Mouse (Mus musculus) layer of hippocampus, postnatal 36 days (tissue): ENCODE measurements at regions not wholly inside any gene's neighbourhood (a gene's known extent, or its start where the extent isn't known, plus 50 kb on each side); places are given as distances from the start of the nearest gene placed in this dataset.

Source experiments
- DNase-seq, 2 experiments: peaks; one replicate each; pipeline ENCODE4 v3.0.0; 2022

DNA sequence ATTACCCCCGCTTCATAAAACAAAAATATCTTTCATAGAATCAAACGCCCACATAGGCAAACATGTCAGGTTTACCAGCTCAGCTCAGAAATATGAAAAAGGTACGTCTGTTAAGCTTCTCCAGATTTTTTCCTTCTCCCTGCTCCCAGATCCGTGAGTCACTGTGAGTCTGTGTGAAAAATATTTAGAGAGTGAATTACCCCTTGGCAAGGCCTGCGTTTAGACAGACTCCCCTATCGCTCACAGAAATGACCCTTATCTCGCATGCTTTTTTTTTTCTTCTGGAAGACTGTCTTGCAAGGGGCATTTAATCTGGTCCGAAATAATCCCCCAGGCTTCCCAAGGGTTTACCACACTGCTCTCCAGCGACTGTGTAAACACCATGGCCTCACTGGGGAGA, 102.4 kb upstream of the Fn1 start:
- no peak for DNase-seq

DNA sequence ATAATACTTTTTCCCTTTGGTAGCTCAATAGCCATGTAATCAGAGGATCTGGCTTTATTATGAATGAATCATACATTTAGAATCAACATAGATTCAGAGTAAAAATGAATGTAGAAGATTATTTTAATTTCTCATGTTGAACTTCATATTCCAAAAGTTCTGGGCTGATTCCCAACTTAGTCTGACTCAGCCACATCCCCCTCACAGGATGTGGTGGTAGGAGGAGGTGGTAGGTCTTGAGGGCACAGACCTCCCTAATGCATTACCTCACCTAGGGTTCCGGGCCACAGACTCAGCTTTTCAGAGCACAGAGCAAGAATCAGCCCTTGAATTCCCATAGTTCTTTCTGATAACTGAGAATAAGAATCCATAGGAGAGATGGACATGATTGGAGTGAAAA, 99.4 kb upstream of the Fn1 start:
- DNase-seq: no peak

DNA sequence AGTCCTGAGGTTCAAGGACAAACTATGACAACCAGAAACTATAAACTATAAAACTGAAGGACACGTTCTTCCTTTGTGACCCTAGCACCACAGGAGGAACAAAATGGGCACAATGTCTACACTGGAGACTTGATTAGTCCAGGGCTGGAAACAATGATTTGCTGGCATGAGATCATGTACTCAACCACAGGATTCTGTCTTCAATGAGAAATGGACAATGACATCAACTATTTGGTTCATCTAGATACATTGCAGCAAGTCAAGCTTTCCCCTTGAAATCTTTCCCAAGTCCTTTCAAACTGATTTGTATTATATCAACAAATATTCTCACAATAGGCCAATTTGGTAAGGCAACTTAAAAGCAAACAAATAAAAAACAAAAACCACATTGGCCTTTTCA, 98.6 kb upstream of the Fn1 start:
- no peak for DNase-seq

DNA sequence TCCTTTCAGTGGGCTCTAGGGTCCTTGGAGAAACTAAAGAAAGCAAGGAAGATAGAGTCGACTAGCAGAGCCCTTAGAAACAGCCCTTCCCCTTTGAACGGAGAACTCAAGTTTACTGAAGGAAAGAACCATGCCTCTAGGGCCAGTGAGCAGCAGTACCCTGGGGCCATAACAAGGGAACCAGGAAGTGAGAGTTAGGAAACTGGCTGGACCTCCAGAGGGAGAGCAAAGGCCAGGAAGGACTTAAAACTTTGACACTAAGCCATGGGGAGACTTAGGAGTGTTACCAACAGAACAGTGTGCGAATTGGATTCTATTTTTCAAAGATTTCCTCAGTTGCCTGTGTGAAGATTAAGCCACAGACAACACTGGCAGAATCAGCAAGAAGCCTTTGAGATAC, 82.6 kb upstream of the Fn1 start:
- no peak for DNase-seq

DNA sequence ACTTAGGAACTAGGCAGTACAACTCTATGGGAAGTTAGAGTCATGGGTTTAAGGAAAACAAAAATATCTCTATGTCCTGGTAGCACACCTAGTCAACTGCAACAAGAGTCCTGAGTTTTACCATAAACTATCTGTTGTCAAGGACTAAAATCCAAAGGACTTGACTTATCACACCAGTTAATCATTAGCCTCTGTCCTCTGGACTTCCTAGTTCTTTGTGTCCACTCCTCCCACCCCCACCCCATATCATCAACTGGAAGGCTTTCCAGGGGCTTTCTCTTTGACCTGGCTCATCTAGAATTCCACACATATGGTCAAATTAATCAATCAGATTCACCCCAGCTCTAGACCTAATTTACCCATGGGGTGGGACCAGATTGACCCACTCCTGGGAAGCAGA, 78.6 kb upstream of the Fn1 start:
- DNase-seq: no peak

DNA sequence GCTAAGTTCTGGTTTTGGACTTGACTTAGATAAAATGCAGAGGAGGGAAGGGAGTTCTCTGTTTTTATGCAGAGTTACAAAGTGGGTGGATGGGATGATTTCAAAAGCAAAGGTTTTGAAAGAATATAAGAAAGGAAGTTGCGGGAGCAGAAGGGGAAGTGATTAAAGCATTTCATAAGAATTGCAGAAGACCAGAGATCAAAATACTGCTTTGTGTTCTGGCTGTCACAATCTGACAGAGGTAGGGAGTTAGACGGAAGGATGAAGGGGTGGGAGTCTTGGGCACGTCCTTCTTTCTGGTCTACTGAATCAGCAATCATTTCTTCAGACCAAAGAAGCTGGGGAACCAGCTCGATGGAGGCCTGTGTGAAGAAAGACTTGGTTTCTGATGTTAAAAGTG, 78.0 kb upstream of the Fn1 start:
- no peak for DNase-seq

DNA sequence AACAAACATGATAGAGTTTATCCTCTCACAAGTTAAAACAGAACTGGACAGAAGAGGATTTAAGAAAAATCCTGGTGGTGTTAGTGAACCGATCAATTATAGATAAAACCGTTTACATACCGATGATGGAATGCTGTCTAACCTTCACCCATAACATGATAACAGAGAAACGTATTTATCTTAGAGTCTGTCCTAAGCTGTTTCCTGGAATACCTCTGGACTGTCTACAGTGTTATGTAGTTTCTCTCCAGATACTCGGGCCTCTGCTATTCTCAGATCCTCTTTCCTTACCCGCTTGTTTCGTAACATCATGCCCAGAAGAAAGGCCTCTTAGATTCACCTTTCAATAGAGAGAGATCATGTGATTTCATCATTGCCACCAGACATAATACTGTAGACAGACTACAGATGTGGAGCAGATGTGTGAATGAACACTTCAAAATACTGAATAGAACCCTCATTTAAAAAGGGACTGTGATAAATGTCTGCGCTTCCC, 75.9 kb upstream of the Fn1 start:
- DNase-seq: no peak

DNA sequence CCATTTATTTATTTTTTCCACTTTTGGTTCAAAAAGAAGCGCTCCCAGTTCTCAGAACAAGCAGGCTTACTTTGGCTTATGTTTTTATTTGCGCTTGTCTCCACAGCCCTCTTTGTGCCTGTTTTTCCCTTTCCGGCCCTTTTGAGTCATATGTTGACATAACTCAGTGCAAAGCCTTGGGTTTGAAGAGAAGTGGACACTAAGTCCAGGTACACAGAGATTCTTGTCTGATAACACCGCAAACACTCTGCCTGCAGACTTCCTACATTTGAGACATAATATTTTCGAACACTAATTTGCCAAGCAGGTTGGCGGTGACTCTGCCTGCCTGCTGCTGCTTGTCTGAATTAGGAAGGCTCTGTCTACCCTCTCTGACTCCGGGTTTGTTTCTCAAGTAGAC, 70.8 kb upstream of the Fn1 start:
- no peak for DNase-seq

DNA sequence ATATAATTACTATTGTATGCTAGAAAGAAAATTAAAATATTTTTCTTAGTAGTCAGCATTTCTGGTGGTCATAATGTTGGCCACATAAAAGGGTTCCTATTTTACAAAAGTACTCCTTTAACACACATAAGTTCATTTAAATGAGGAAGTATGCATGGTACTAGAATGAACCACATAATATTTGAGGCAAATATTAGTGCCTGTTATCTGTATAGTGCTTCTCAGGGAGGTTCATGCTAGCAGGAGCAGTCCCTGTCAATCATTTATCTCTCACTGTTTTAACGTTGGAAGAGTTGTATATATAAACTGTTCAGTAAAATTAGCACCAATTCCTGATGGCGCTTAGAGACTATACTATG, 70.0 kb upstream of the Fn1 start:
- DNase-seq: no peak

DNA sequence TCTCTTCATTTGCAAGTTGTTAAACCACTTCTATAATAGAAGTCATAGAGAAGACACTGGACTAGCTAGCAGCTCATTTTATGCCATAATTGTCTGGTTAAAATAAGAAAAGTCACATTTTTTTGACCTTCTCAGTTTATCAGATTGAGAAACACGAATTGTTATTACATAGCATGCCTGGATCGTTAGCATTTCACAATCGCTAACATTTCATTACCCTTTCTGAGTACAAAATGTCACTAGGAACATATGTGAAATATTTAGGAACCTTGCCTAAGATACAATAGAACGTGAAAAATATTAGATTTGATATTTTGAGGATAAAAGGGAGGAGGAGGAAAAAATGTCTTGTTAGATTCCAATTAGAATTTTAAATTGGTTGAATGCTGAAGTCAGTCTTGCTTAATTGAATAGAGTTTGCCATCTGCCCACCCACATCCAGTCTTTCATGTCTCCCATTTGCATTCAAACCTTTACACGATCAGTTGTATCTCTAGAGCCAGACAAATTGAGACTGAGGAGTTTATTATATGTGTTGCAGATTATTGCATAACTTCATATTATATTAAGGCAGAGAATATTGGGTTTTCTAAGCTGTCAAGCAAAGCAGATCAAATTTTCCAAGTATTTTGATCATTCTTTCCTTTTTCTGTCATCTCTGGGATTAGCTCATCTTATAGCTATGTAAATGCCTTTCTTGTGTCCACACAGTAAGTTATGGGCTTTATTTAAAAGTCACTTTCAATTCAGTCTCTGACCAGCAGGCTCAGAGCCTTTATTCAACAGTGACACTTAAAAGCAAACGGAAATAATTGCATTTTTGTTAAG, 69.4 kb upstream of the Fn1 start:
- no peak for DNase-seq
